Mouse (Mus musculus) gastrocnemius, postnatal 14 days (tissue): Measurements from ENCODE around the gene Caln1. TPM values are rescaled to one million over a fixed set of nuclear protein-coding genes. Genes with fewer than 3 reads are reported as not detected.
"Not testable (repeated sequence)": the region's sequence is repeated elsewhere in the genome, so short reads cannot be mapped to it uniquely, and the experiment has no call there.

ENCODE experiments used
- DNase-seq: peaks from one replicate; pipeline ENCODE4 v3.0.0; 2021; ENCODE audit warnings: mixed read lengths
- intact Hi-C: fragments of 180-260 bp; cut with DNase I; formaldehyde crosslinking; loops from one replicate; pipeline ENCODE4 v1.15.1; 2025; ENCODE audit warnings: low total_unique reads
- total RNA-seq, 2 experiments: library from RNA; stranded (reverse); gene quantifications; 2 replicates each; pipeline ENCODE4 v1.2.3; 2021

The Caln1 gene
- total RNA-seq, 2 experiments from 2014 or later: 0.04 TPM; not detected in 1

DNA sequence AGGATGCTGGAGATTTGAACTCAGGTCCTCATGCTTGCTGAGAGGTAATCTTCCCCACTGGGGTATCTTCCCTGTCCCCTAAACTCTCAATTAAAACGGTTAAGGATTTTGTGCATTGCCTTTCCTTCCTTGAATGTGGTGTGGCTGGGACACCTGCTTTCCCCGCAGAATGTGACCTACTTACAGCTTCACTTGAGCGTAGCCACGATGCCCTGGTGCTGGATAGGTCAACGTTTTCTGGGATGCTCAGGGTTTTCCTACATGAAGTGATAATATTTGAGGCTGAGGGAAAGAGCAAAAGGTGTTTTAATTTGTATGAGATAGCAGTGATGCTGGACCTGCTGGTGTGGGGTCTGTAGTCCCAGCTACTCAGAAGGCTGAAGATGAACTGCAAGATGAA lies 135.6 kb downstream of the Caln1 start:
- intact Hi-C loops: no loop called here
- no peak for DNase-seq

DNA sequence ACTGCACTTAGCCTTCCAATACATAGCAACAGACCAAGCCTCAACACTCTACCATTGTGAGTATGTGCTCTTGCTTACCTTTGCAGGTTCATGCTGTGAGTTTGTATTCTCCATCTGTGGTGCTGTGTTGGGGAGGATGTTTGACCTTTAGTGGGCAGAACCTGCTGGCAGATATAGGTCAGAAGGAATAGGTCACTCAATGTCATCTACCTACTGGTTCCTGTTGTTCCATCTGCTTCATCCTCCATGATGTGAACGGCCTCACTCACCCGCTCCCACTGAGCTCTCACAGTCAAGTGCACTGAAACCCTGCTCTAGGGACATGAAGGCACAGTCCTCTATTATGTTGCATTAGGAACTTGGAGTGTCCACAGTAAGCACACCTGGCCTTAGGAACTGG lies 141.3 kb downstream of the Caln1 start:
- intact Hi-C loops: no loop called here
- no peak for DNase-seq

- intact Hi-C loops: no loop called here
- no peak for DNase-seq
These were observed 146.1 kb downstream of the Caln1 start for GRCm38 (mm10) chr5:130515395-130515794.

DNA sequence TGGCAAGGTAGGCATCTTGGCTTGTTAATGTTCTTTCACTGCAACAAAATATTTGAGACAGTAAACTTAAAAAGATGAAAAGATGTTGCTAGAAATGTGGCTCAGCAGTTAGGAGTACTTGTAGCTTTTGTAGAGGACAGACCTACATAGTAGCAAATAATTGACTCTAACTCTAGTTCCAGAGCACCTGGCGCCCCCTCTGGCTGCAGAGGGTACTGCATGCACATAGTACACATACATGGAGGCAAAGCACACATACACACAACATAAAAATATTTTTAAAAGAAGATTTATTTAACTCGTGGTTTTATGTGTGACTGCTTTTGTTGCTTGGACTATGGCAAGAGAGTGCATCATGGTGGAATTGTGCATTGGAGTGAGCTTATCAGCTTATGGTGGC lies 151.3 kb downstream of the Caln1 start:
- intact Hi-C loops: no loop called here
- DNase-seq: no peak

- no peak for DNase-seq
- intact Hi-C loops: no loop called here
These were observed 158.2 kb downstream of the Caln1 start for GRCm38 (mm10) chr5:130527416-130527815.

GRCm38 (mm10) chr5:130547496-130547895 lies 178.2 kb downstream of the Caln1 start:
- intact Hi-C loops: no loop called here

DNA sequence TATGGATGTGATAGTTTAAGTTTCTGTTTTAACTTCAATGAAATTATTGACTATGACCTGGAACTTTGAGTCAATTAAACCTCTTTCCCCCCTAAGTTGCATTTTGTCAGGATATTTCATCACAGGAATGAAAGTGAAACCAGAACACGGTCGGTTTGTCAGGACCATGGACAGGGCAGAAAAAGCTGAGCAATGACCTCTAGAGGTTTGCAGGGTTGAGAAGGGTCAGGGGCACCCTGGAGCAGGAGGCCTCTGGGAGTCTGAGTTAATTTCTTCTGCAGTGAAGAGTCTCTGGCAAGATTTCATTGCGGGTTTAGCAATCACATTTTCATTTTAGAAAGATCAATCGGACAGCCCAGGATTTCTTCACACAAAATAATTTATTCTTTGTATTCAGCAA lies 184.7 kb downstream of the Caln1 start:
- DNase-seq: no peak
- intact Hi-C loops: no loop called here

More at GRCm38 (mm10) chr5:130547496-130547895, 178.2 kb downstream of the Caln1 start:
- no peak for DNase-seq

GRCm38 (mm10) chr5:130563146-130563545 lies 193.9 kb downstream of the Caln1 start:
- no peak for DNase-seq
- intact Hi-C loops: no loop called here

DNA sequence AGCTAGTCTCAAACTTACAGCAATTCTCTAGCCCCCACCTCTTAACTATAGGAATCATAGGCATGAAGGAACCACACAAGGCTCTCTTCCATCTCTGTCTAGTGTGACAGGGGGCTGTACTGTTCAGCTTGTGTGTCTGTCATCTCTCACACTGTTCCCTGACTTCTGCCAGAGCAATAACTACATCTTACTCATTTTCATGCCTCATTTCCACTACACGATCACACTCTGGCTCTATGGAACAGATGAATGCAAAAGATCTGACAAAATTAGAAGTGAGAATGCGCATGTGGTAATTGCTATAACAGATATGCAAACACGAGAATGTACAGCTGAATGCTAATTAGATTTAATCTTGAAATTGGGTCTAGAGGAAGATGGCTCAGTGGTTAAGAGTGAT lies 196.7 kb downstream of the Caln1 start:
- no peak for DNase-seq
- intact Hi-C loops: no loop called here

- no peak for DNase-seq
- intact Hi-C loops: no loop called here
These were observed 208.3 kb downstream of the Caln1 start for GRCm38 (mm10) chr5:130577581-130577980.

GRCm38 (mm10) chr5:130584042-130584441 lies 214.8 kb downstream of the Caln1 start:
- no peak for DNase-seq
- intact Hi-C loops: loop anchor here (10.0 kb wide), 1 partner anchor 521 kb away; no protein-coding TSS in a partner anchor

- DNase-seq: no peak
- intact Hi-C loops: loop anchor here (10.0 kb wide), 1 partner anchor 519 kb away; no protein-coding TSS in a partner anchor
These were observed 217.0 kb downstream of the Caln1 start for GRCm38 (mm10) chr5:130586257-130586656.

GRCm38 (mm10) chr5:130596541-130596940 lies 227.3 kb downstream of the Caln1 start:
- intact Hi-C loops: no loop called here
- DNase-seq: no peak

- DNase-seq: no peak
- intact Hi-C loops: no loop called here
These were observed 244.4 kb downstream of the Caln1 start for GRCm38 (mm10) chr5:130613657-130614056.

GRCm38 (mm10) chr5:130614209-130614608 lies 245.0 kb downstream of the Caln1 start:
- intact Hi-C loops: no loop called here
- DNase-seq: peak; percentile 7

GRCm38 (mm10) chr5:130620060-130620459 lies 250.8 kb downstream of the Caln1 start:
- intact Hi-C loops: no loop called here
- DNase-seq: no peak

GRCm38 (mm10) chr5:130623206-130623605 lies 254.0 kb downstream of the Caln1 start:
- peak; percentile 74 for DNase-seq
- intact Hi-C loops: no loop called here

- DNase-seq: no peak
These were observed 258.5 kb downstream of the Caln1 start for GRCm38 (mm10) chr5:130627800-130628199.

DNA sequence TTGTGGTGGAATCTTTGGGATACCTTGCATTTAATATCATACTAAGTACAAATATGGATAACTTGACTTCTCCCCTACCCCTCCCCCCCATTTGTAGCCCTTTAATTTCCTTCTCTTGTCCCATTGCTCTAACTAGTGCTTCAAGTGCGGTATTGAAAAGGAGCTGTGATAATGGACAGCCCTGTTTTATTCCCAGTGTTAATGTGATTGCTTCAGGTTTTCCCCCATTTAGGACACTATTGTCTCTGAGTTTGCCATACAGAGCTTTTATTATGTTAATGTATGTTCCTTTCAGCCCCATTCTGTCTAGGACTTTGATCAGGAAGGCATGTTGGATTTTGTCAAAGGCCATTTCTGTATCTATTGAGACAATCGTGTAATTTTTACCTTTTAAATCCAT lies 266.1 kb downstream of the Caln1 start:
- no peak for DNase-seq
- intact Hi-C loops: no loop called here

More at GRCm38 (mm10) chr5:130627800-130628199, 258.5 kb downstream of the Caln1 start:
- intact Hi-C loops: no loop called here

GRCm38 (mm10) chr5:130641881-130642280 lies 272.6 kb downstream of the Caln1 start:
- intact Hi-C loops: no loop called here
- no peak for DNase-seq

- intact Hi-C loops, DNase-seq: not testable (repeated sequence)
These were observed 276.9 kb downstream of the Caln1 start for GRCm38 (mm10) chr5:130646126-130646525.

GRCm38 (mm10) chr5:130658141-130658540 lies 288.9 kb downstream of the Caln1 start:
- no peak for DNase-seq

More at GRCm38 (mm10) chr5:130658141-130658540, 288.9 kb downstream of the Caln1 start:
- intact Hi-C loops: no loop called here
